ENCODE assay signal across 9 mouse cellular contexts in genomic region chr11:85312818-85313217, GRCm38 (mm10). TPM values are rescaled to one million over a fixed set of nuclear protein-coding genes. Genes with fewer than 3 reads are reported as not detected.
DNase-seq lines count a peak whose midpoint lies in the region; ATAC-seq and TF ChIP-seq lines count a peak whose summit lies in the region.
"Had no signal": no experiment of that assay in that cellular context is flagged by ENCODE, and none has a peak within 500 bp of the region (broad histone marks: within the 10 kb centered on the region; RNA-seq: fewer than 3 reads in every experiment).

No protein-coding gene starts in this region.

- H3K4me3 ChIP-seq in megakaryocyte, embryonic 14.5 days (replicated peaks), result peak overlapping the region; percentile 98
- H3K4me3 ChIP-seq in heart, adult 2 months, result peak overlapping the region; percentile 87
- H3K4me3 ChIP-seq in limb, embryonic 10.5 days, result peak overlapping the region; percentile 97
- peak overlapping the region; percentile 91 for H3K4me3 ChIP-seq in midbrain, embryonic 14.5 days (replicated peaks; ENCODE audit: low read depth, low read length)

- DNase-seq in embryo, embryonic 10.5 days (ENCODE audit: low spot score), result peak; percentile 69
- DNase-seq in heart, adult 2 months, result peak; percentile 79 to 81
- DNase-seq in kidney, adult 18-20 months, result peak; percentile 50
- no peak for DNase-seq in limb, embryonic 10.5 days (ENCODE audit: low spot score)
- peak; percentile 87 for DNase-seq in midbrain, embryonic 14.5 days

- no peak for TF ChIP-seq CTCF in heart, adult 2 months (IDR thresholded peaks at IDR 0.05)

- H3K27me3 ChIP-seq in megakaryocyte, embryonic 14.5 days (replicated peaks), result no peaks in the 10 kb centered on the region
- H3K27me3 ChIP-seq in heart, adult 2 months (ENCODE audit: control insufficient read depth, insufficient read depth, low read length), result no peaks in the 10 kb centered on the region
- H3K27me3 ChIP-seq in limb, embryonic 10.5 days (ENCODE audit: low read depth, poor library complexity, severe bottlenecking), result no peaks in the 10 kb centered on the region
- H3K27me3 ChIP-seq in midbrain, embryonic 14.5 days (ENCODE audit: control insufficient read depth, insufficient read depth, low read length), result no peaks in the 10 kb centered on the region

- TF ChIP-seq EP300 in heart, adult 2 months (IDR thresholded peaks at IDR 0.05; ENCODE audit: insufficient read depth, low read depth, low read length), result 0 out of 2 replicates have a peak, but pooled peaks have one; percentile 21

- peaks cover 22% of the 10 kb centered on the region for H3K36me3 ChIP-seq in megakaryocyte, embryonic 14.5 days (replicated peaks; ENCODE audit: low read length)
- H3K36me3 ChIP-seq in heart, adult 2 months (ENCODE audit: control insufficient read depth, insufficient read depth, low read length), result peaks cover 5% of the 10 kb centered on the region; the same call in 1 of the 2 replicates
- H3K36me3 ChIP-seq in limb, embryonic 10.5 days, result peaks cover 38% of the 10 kb centered on the region
- H3K36me3 ChIP-seq in midbrain, embryonic 14.5 days (ENCODE audit: control insufficient read depth, insufficient read depth, low read length), result peaks cover 4% of the 10 kb centered on the region; the same call in 1 of the 2 replicates

- 0 out of 2 replicates have a peak, but pooled peaks have one; percentile 21 for TF ChIP-seq POLR2A in heart, adult 2 months (IDR thresholded peaks at IDR 0.05; ENCODE audit: insufficient read depth, low read depth, low read length)

- intact Hi-C loops in heart, adult 2 months (cut with DNase I), result no loop called here

- peak overlapping the region; percentile 98 for H3K27ac ChIP-seq in heart, adult 2 months
- no peak overlapping the region for H3K27ac ChIP-seq in limb, embryonic 10.5 days
- no peak overlapping the region for H3K27ac ChIP-seq in midbrain, embryonic 14.5 days (replicated peaks; ENCODE audit: low read depth, low read length)

- no peak overlapping the region for H3K9ac ChIP-seq in heart, adult 2 months (ENCODE audit: low read depth, low read length)
- H3K9ac ChIP-seq in midbrain, embryonic 14.5 days (replicated peaks; ENCODE audit: low read length), result peak overlapping the region; percentile 77; the same call in 1 of the 2 replicates

- no peaks in the 10 kb centered on the region for H3K79me2 ChIP-seq in heart, adult 2 months (replicated peaks; ENCODE audit: control insufficient read depth, insufficient read depth, low read length)

- H3K9me3 ChIP-seq in megakaryocyte, embryonic 14.5 days, result no peaks in the 10 kb centered on the region
- no peaks in the 10 kb centered on the region for H3K9me3 ChIP-seq in limb, embryonic 10.5 days (replicated peaks)
- no peaks in the 10 kb centered on the region for H3K9me3 ChIP-seq in midbrain, embryonic 14.5 days (ENCODE audit: control insufficient read depth, low read length)
- H3K9me3 ChIP-seq: G1E had no signal

- WGBS in heart, adult 2 months, result 11% methylated on average over 2 of the region's 2 CpGs
- 57% methylated on average over 2 of the region's 2 CpGs for whole genome bisulfite sequencing in limb, embryonic 10.5 days
- WGBS in midbrain, embryonic 14.5 days, result 25% methylated on average over 2 of the region's 2 CpGs

- peak overlapping the region; percentile 63 for H3K4me2 ChIP-seq in midbrain, embryonic 14.5 days (ENCODE audit: low read length)

- ATAC-seq in megakaryocyte, adult 5-6 weeks (ENCODE audit: poor library complexity, severe bottlenecking), result no peak
- ATAC-seq in midbrain, embryonic 14.5 days (ENCODE audit: low FRiP score, low TSS enrichment), result no peak
- no peak for ATAC-seq in activated CD4-positive, CD25-positive, alpha-beta regulatory T cell, adult 4 months

- peaks cover 42% of the 10 kb centered on the region for H3K4me1 ChIP-seq in megakaryocyte, embryonic 14.5 days
- peaks cover 4% of the 10 kb centered on the region for H3K4me1 ChIP-seq in heart, adult 2 months (ENCODE audit: control insufficient read depth, insufficient read depth, low read length)
- peaks cover 16% of the 10 kb centered on the region for H3K4me1 ChIP-seq in limb, embryonic 10.5 days
- H3K4me1 ChIP-seq in midbrain, embryonic 14.5 days (ENCODE audit: control insufficient read depth, insufficient read depth, low read length), result peaks cover 16% of the 10 kb centered on the region

RNA-seq across cellular contexts. Expression of gene Ppm1d, which starts 1.8 kb away (rescaled TPM):
- polyA plus RNA-seq in megakaryocyte, embryonic 14.5 days (2012; ENCODE audit: insufficient read depth, low replicate concordance), result 5.2 and 5.9 TPM in 2 replicates
- 27.5 and 30.6 TPM in 2 replicates for total RNA-seq in megakaryocyte, adult 5-6 weeks (2015)
- total RNA-seq in megakaryocyte, adult 5-6 weeks (2017), result 13.2 and 14.0 TPM in 2 replicates
- total RNA-seq in heart, adult 2 months (2021), result 10 to 100 TPM in 1 of 2 experiments, 1 to 10 TPM in 1; 6.8 to 10.2 TPM
- polyA plus RNA-seq in heart, adult 2 months (2012; rRNA removed), result 2.9 and 5.7 TPM in 2 replicates
- 22.7 and 24.7 TPM in 2 replicates for polyA plus RNA-seq in limb, embryonic 10.5 days (2016; fragmentation: Nextera tagmentation; extraction: Ambion mirVana)
- 20.8 and 24.2 TPM in 2 replicates for polyA plus RNA-seq in midbrain, embryonic 14.5 days (2014; fragmentation: Nextera tagmentation; extraction: Ambion mirVana)
- polyA plus RNA-seq in activated CD4-positive, CD25-positive, alpha-beta regulatory T cell, adult 4 months (2017; shearing (Covaris generic)), result 1 to 10 TPM; 2.6 to 4.3 TPM

RNA-seq across cellular contexts. Expression of gene Bcas3, which starts 40.1 kb away (rescaled TPM):
- 212 and 383 TPM in 2 replicates for polyA plus RNA-seq in megakaryocyte, embryonic 14.5 days (2012; ENCODE audit: insufficient read depth, low replicate concordance)
- total RNA-seq in megakaryocyte, adult 5-6 weeks (2015), result 14.5 and 17.5 TPM in 2 replicates
- total RNA-seq in megakaryocyte, adult 5-6 weeks (2017), result 10.7 and 12.8 TPM in 2 replicates
- total RNA-seq in heart, adult 2 months (2021), result 10 to 100 TPM; 36.0 to 40.4 TPM
- polyA plus RNA-seq in heart, adult 2 months (2012; rRNA removed), result 23.0 and 26.6 TPM in 2 replicates
- polyA plus RNA-seq in limb, embryonic 10.5 days (2016; fragmentation: Nextera tagmentation; extraction: Ambion mirVana), result 21.2 and 26.5 TPM in 2 replicates
- 26.2 and 33.4 TPM in 2 replicates for polyA plus RNA-seq in midbrain, embryonic 14.5 days (2014; fragmentation: Nextera tagmentation; extraction: Ambion mirVana)
- 10 to 100 TPM; 31.7 to 46.6 TPM for polyA plus RNA-seq in activated CD4-positive, CD25-positive, alpha-beta regulatory T cell, adult 4 months (2017; shearing (Covaris generic))
